ENCODE assay signal across 23 mouse cellular contexts in genomic region chr11:108384920-108385665, GRCm38 (mm10). TPM values are rescaled to one million over a fixed set of nuclear protein-coding genes. Genes with fewer than 3 reads are reported as not detected.
A peak's percentile ranks its signal among the peaks of the same experiment; 100 is the strongest.
DNase-seq lines count a peak whose midpoint lies in the region; ATAC-seq and TF ChIP-seq lines count a peak whose summit lies in the region.
"Had no signal": no experiment of that assay in that cellular context is flagged by ENCODE, and none has a peak within 500 bp of the region (broad histone marks: within the 10 kb centered on the region; RNA-seq: fewer than 3 reads in every experiment).

No protein-coding gene starts in this region.

- H3K4me3 ChIP-seq in forebrain, postnatal 0 days (ENCODE audit: low read depth, low read length) = no peak overlapping the region
- no peak overlapping the region for H3K4me3 ChIP-seq in forebrain, embryonic 11.5 days (ENCODE audit: low read depth, low read length)
- H3K4me3 ChIP-seq in midbrain, embryonic 14.5 days (replicated peaks; ENCODE audit: low read depth, low read length) = no peak overlapping the region
- no peak overlapping the region for H3K4me3 ChIP-seq in midbrain, embryonic 16.5 days (ENCODE audit: low read depth, low read length)
- no peak overlapping the region for H3K4me3 ChIP-seq in hindbrain, postnatal 0 days (ENCODE audit: low read length)
- H3K4me3 ChIP-seq: embryonic facial prominence, embryonic 15.5 days; forebrain, embryonic 10.5 days; limb, embryonic 15.5 days; stomach, embryonic 15.5 days had no signal

- no peak overlapping the region for H3K4me2 ChIP-seq in forebrain, postnatal 0 days (ENCODE audit: low read depth)
- H3K4me2 ChIP-seq in forebrain, embryonic 11.5 days (ENCODE audit: low read depth, low read length, severe bottlenecking) = no peak overlapping the region
- no peak overlapping the region for H3K4me2 ChIP-seq in midbrain, embryonic 14.5 days (ENCODE audit: low read length)
- H3K4me2 ChIP-seq in midbrain, embryonic 16.5 days (ENCODE audit: low read length) = no peak overlapping the region
- H3K4me2 ChIP-seq in hindbrain, postnatal 0 days (ENCODE audit: low read depth, low read length) = no peak overlapping the region
- H3K4me2 ChIP-seq: embryonic facial prominence, embryonic 15.5 days; limb, embryonic 15.5 days; stomach, embryonic 15.5 days had no signal

- no peak overlapping the region for H3K27ac ChIP-seq in forebrain, postnatal 0 days (ENCODE audit: low read depth, low read length)
- H3K27ac ChIP-seq in forebrain, embryonic 11.5 days (ENCODE audit: low read depth, low read length) = no peak overlapping the region
- no peak overlapping the region for H3K27ac ChIP-seq in midbrain, embryonic 14.5 days (replicated peaks; ENCODE audit: low read depth, low read length)
- no peak overlapping the region for H3K27ac ChIP-seq in midbrain, embryonic 16.5 days (ENCODE audit: low read length)
- H3K27ac ChIP-seq in hindbrain, postnatal 0 days = no peak overlapping the region
- H3K27ac ChIP-seq: embryonic facial prominence, embryonic 15.5 days; forebrain, embryonic 10.5 days; limb, embryonic 15.5 days; stomach, embryonic 15.5 days had no signal

- no peaks in the 10 kb centered on the region for H3K27me3 ChIP-seq in forebrain, postnatal 0 days (ENCODE audit: insufficient read depth, low read length)
- H3K27me3 ChIP-seq in forebrain, embryonic 11.5 days (ENCODE audit: control insufficient read depth, insufficient read depth, low read length) = no peaks in the 10 kb centered on the region
- no peaks in the 10 kb centered on the region for H3K27me3 ChIP-seq in midbrain, embryonic 14.5 days (ENCODE audit: control insufficient read depth, insufficient read depth, low read length)
- no peaks in the 10 kb centered on the region for H3K27me3 ChIP-seq in midbrain, embryonic 16.5 days (ENCODE audit: control insufficient read depth, insufficient read depth, low read depth, low read length)
- H3K27me3 ChIP-seq in hindbrain, postnatal 0 days (ENCODE audit: insufficient read depth, low read length) = no peaks in the 10 kb centered on the region
- H3K27me3 ChIP-seq: embryonic facial prominence, embryonic 15.5 days; limb, embryonic 15.5 days; stomach, embryonic 15.5 days had no signal

- DNase-seq in forebrain, postnatal 0 days = peak; percentile 10
- no peak for DNase-seq in forebrain, embryonic 11.5 days (ENCODE audit: low spot score)
- DNase-seq in midbrain, embryonic 14.5 days = peak; percentile 66
- DNase-seq in hindbrain, postnatal 0 days (ENCODE audit: low spot score) = peak; percentile 36
- DNase-seq in layer of hippocampus, postnatal 25 days (ENCODE audit: extremely low spot score in 1 of 2, low spot score in 1 of 2) = no peak
- DNase-seq in urinary bladder, postnatal 10 days (ENCODE audit: low spot score) = no peak
- no peak for DNase-seq in thymus, postnatal 36 days
- DNase-seq: adrenal gland, postnatal 14 days; cerebellum, adult 18-20 months; gastrocnemius, postnatal 25 days; kidney, postnatal 4 days; spleen, adult 18-20 months; thymus, adult 2 months had no signal

- H3K9ac ChIP-seq in forebrain, postnatal 0 days = no peak overlapping the region
- no peak overlapping the region for H3K9ac ChIP-seq in forebrain, embryonic 11.5 days (ENCODE audit: low read length)
- no peak overlapping the region for H3K9ac ChIP-seq in midbrain, embryonic 14.5 days (replicated peaks; ENCODE audit: low read length)
- H3K9ac ChIP-seq in midbrain, embryonic 16.5 days (ENCODE audit: low read depth, low read length) = no peak overlapping the region
- H3K9ac ChIP-seq in hindbrain, postnatal 0 days (replicated peaks; ENCODE audit: low read length) = no peak overlapping the region
- H3K9ac ChIP-seq: embryonic facial prominence, embryonic 15.5 days; limb, embryonic 15.5 days; stomach, embryonic 15.5 days had no signal

- H3K36me3 ChIP-seq in forebrain, postnatal 0 days (ENCODE audit: insufficient read depth) = no peaks in the 10 kb centered on the region
- no peaks in the 10 kb centered on the region for H3K36me3 ChIP-seq in forebrain, embryonic 11.5 days (ENCODE audit: control insufficient read depth, insufficient read depth, low read length)
- H3K36me3 ChIP-seq in midbrain, embryonic 14.5 days (ENCODE audit: control insufficient read depth, insufficient read depth, low read length) = no peaks in the 10 kb centered on the region
- H3K36me3 ChIP-seq in midbrain, embryonic 16.5 days (ENCODE audit: control insufficient read depth, insufficient read depth, low read length) = no peaks in the 10 kb centered on the region
- no peaks in the 10 kb centered on the region for H3K36me3 ChIP-seq in hindbrain, postnatal 0 days (ENCODE audit: insufficient read depth, low read length)
- H3K36me3 ChIP-seq: embryonic facial prominence, embryonic 15.5 days; forebrain, embryonic 10.5 days; limb, embryonic 15.5 days; stomach, embryonic 15.5 days had no signal

- H3K4me1 ChIP-seq in forebrain, postnatal 0 days (ENCODE audit: insufficient read depth) = no peaks in the 10 kb centered on the region
- H3K4me1 ChIP-seq in forebrain, embryonic 11.5 days (replicated peaks; ENCODE audit: control insufficient read depth, insufficient read depth, low read length) = no peaks in the 10 kb centered on the region
- peaks cover 5% of the 10 kb centered on the region for H3K4me1 ChIP-seq in midbrain, embryonic 14.5 days (ENCODE audit: control insufficient read depth, insufficient read depth, low read length)
- H3K4me1 ChIP-seq in midbrain, embryonic 16.5 days (ENCODE audit: control insufficient read depth, insufficient read depth, low read length) = peaks cover 4% of the 10 kb centered on the region
- H3K4me1 ChIP-seq in hindbrain, postnatal 0 days (ENCODE audit: insufficient read depth, low read length) = no peaks in the 10 kb centered on the region
- H3K4me1 ChIP-seq: embryonic facial prominence, embryonic 15.5 days; limb, embryonic 15.5 days; stomach, embryonic 15.5 days had no signal

- ATAC-seq in forebrain, postnatal 0 days = no peak
- no peak for ATAC-seq in forebrain, embryonic 11.5 days (replicated peaks; ENCODE audit: low FRiP score)
- no peak for ATAC-seq in midbrain, embryonic 14.5 days (ENCODE audit: low FRiP score, low TSS enrichment)
- no peak for ATAC-seq in midbrain, embryonic 16.5 days
- no peak for ATAC-seq in hindbrain, postnatal 0 days
- ATAC-seq: lung, postnatal 0 days had no signal

- H3K9me3 ChIP-seq in forebrain, postnatal 0 days (ENCODE audit: low read length) = no peaks in the 10 kb centered on the region
- H3K9me3 ChIP-seq in forebrain, embryonic 11.5 days (ENCODE audit: control insufficient read depth, low read length) = no peaks in the 10 kb centered on the region
- H3K9me3 ChIP-seq in midbrain, embryonic 14.5 days (ENCODE audit: control insufficient read depth, low read length) = no peaks in the 10 kb centered on the region
- H3K9me3 ChIP-seq in midbrain, embryonic 16.5 days (replicated peaks; ENCODE audit: control insufficient read depth, low read length, poor library complexity, severe bottlenecking) = no peaks in the 10 kb centered on the region
- H3K9me3 ChIP-seq in hindbrain, postnatal 0 days (ENCODE audit: low read length) = no peaks in the 10 kb centered on the region
- H3K9me3 ChIP-seq: embryonic facial prominence, embryonic 15.5 days; forebrain, embryonic 10.5 days; limb, embryonic 15.5 days; stomach, embryonic 15.5 days had no signal

- WGBS in forebrain, postnatal 0 days = 50% methylated on average over 4 of the region's 4 CpGs
- WGBS in forebrain, embryonic 11.5 days = 72% methylated on average over 4 of the region's 4 CpGs
- 52% methylated on average over 4 of the region's 4 CpGs for WGBS in midbrain, embryonic 14.5 days
- WGBS in midbrain, embryonic 16.5 days = 56% methylated on average over 4 of the region's 4 CpGs
- WGBS in hindbrain, postnatal 0 days = 56% methylated on average over 4 of the region's 4 CpGs

- no peak for TF ChIP-seq CTCF in forebrain, postnatal 0 days (IDR thresholded peaks at IDR 0.05; ENCODE audit: low read depth)
- TF ChIP-seq CTCF in hindbrain, postnatal 0 days (IDR thresholded peaks at IDR 0.05; ENCODE audit: low read depth) = no peak

RNA-seq across cellular contexts. Expression of gene Cep112, which starts 39.9 kb away (rescaled TPM):
- 15.3 and 17.2 TPM in 2 replicates for total RNA-seq in forebrain, postnatal 0 days (2014; rRNA removed)
- 7.3 and 8.6 TPM in 2 replicates for polyA plus RNA-seq in forebrain, postnatal 0 days (2015; fragmentation: Nextera tagmentation; extraction: Ambion mirVana)
- polyA plus RNA-seq in forebrain, embryonic 11.5 days (2014; fragmentation: Nextera tagmentation; extraction: Ambion mirVana) = 15.2 and 16.9 TPM in 2 replicates
- polyA plus RNA-seq in midbrain, embryonic 14.5 days (2014; fragmentation: Nextera tagmentation; extraction: Ambion mirVana) = 24.4 and 28.7 TPM in 2 replicates
- polyA plus RNA-seq in midbrain, embryonic 16.5 days (2015; fragmentation: Nextera tagmentation; extraction: Ambion mirVana) = 28.6 and 31.1 TPM in 2 replicates
- total RNA-seq in hindbrain, postnatal 0 days (2014; rRNA removed) = 2.9 and 10.7 TPM in 2 replicates
- polyA plus RNA-seq in hindbrain, postnatal 0 days (2015; fragmentation: Nextera tagmentation; extraction: Ambion mirVana) = 8.3 and 11.2 TPM in 2 replicates
- 10 to 100 TPM; 12.5 to 18.1 TPM for total RNA-seq in layer of hippocampus, postnatal 25 days (2021)

RNA-seq across cellular contexts. Expression of gene Prkca, which starts 41.4 kb away (rescaled TPM):
- 25.9 and 30.0 TPM in 2 replicates for total RNA-seq in forebrain, postnatal 0 days (2014; rRNA removed)
- polyA plus RNA-seq in forebrain, postnatal 0 days (2015; fragmentation: Nextera tagmentation; extraction: Ambion mirVana) = 3.9 and 5.0 TPM in 2 replicates
- 4.9 and 5.2 TPM in 2 replicates for polyA plus RNA-seq in forebrain, embryonic 11.5 days (2014; fragmentation: Nextera tagmentation; extraction: Ambion mirVana)
- 7.6 and 9.3 TPM in 2 replicates for polyA plus RNA-seq in midbrain, embryonic 14.5 days (2014; fragmentation: Nextera tagmentation; extraction: Ambion mirVana)
- polyA plus RNA-seq in midbrain, embryonic 16.5 days (2015; fragmentation: Nextera tagmentation; extraction: Ambion mirVana) = 5.1 and 6.5 TPM in 2 replicates
- total RNA-seq in hindbrain, postnatal 0 days (2014; rRNA removed) = 24.4 and 25.0 TPM in 2 replicates
- 7.4 and 8.0 TPM in 2 replicates for polyA plus RNA-seq in hindbrain, postnatal 0 days (2015; fragmentation: Nextera tagmentation; extraction: Ambion mirVana)
- 100 to 1,000 TPM; 211 to 215 TPM for total RNA-seq in layer of hippocampus, postnatal 25 days (2021)

RNA-seq across cellular contexts. Expression of gene Apoh, which starts 41.9 kb away (rescaled TPM):
- 0.67 TPM in 1 of 2 replicates, not detected in the other for total RNA-seq in forebrain, postnatal 0 days (2014; rRNA removed)
- 0.24 and 0.25 TPM in 2 replicates for polyA plus RNA-seq in forebrain, postnatal 0 days (2015; fragmentation: Nextera tagmentation; extraction: Ambion mirVana)
- not detected in 2 replicates for polyA plus RNA-seq in forebrain, embryonic 11.5 days (2014; fragmentation: Nextera tagmentation; extraction: Ambion mirVana)
- 0.47 and 0.55 TPM in 2 replicates for polyA plus RNA-seq in midbrain, embryonic 14.5 days (2014; fragmentation: Nextera tagmentation; extraction: Ambion mirVana)
- 0.30 and 0.41 TPM in 2 replicates for polyA plus RNA-seq in midbrain, embryonic 16.5 days (2015; fragmentation: Nextera tagmentation; extraction: Ambion mirVana)
- total RNA-seq in hindbrain, postnatal 0 days (2014; rRNA removed) = 0.22 TPM in 1 of 2 replicates, not detected in the other
- 0.56 and 1.0 TPM in 2 replicates for polyA plus RNA-seq in hindbrain, postnatal 0 days (2015; fragmentation: Nextera tagmentation; extraction: Ambion mirVana)
- total RNA-seq in layer of hippocampus, postnatal 25 days (2021) = 1 to 10 TPM; 1.2 to 1.5 TPM
- total RNA-seq: heart, adult 8-10 months; megakaryocyte progenitor cell, adult 5-6 weeks had no signal
- polyA plus RNA-seq: embryonic facial prominence, embryonic 15.5 days; forebrain, embryonic 10.5 days; kidney, embryonic 14.5 days; neural tube, embryonic 14.5 days had no signal

Comparison
In these comparisons a context has a peak if more than half of its experiments do, and no peak if none do; other contexts are left out.
1. DNase-seq: peak in forebrain, postnatal 0 days (single experiment), midbrain, embryonic 14.5 days (single experiment) and hindbrain, postnatal 0 days (single experiment); none in forebrain, embryonic 11.5 days (single experiment), layer of hippocampus, postnatal 25 days (0 of 2), urinary bladder, postnatal 10 days (single experiment) and thymus, postnatal 36 days (0 of 2).